Mouse (Mus musculus) ES-E14 (cell line): ENCODE measurements at regions not wholly inside any gene's neighbourhood (a gene's known extent, or its start where the extent isn't known, plus 50 kb on each side); places are given as distances from the start of the nearest gene placed in this dataset.
"Not testable (repeated sequence)": the region's sequence is repeated elsewhere in the genome, so short reads cannot be mapped to it uniquely, and the experiment has no call there.

ENCODE experiments used
- DNase-seq: peaks from one replicate; pipeline ENCODE4 v3.0.0-alpha.2; 2013; ENCODE audit warnings: low read depth, low spot score
- H3K27ac ChIP-seq: 2 replicates; pipeline ENCODE4 v1.5.1; 2012; ENCODE audit warnings: low read depth, mild to moderate bottlenecking, low read length, moderate library complexity, mixed read lengths; ENCODE audit not compliant: poor library complexity, insufficient read depth, severe bottlenecking
- H3K36me3 ChIP-seq: 2 replicates; pipeline ENCODE4 v1.6.1; 2012; ENCODE audit warnings: mild to moderate bottlenecking, low read length, moderate library complexity, mixed read lengths; ENCODE audit not compliant: control insufficient read depth, poor library complexity, insufficient read depth, severe bottlenecking
- H3K4me1 ChIP-seq, 2 experiments: fragments of 150-350 bp in 1 of 2; sonication (generic) in 1 of 2; 2 replicates each; pipeline ENCODE4 v1.6.1; 2012; ENCODE audit warnings: low read length in 2 of 2, mild to moderate bottlenecking in 1 of 2, mixed read lengths in 1 of 2; ENCODE audit not compliant: control insufficient read depth in 2 of 2, insufficient read depth in 2 of 2, poor library complexity in 1 of 2
- H3K4me3 ChIP-seq, 2 experiments: fragments of 150-350 bp in 1 of 2; sonication (generic) in 1 of 2; 2 replicates each; pipeline ENCODE4 v1.5.1; 2012; ENCODE audit warnings: low read length in 2 of 2, low read depth in 1 of 2, mild to moderate bottlenecking in 1 of 2, mixed read lengths in 1 of 2; ENCODE audit not compliant: insufficient read depth in 1 of 2, poor library complexity in 1 of 2, severe bottlenecking in 1 of 2
- H3K9ac ChIP-seq: 2 replicates; pipeline ENCODE4 v1.6.1; 2012; ENCODE audit warnings: low read depth, mild to moderate bottlenecking, low read length, mixed read lengths; ENCODE audit not compliant: poor library complexity, insufficient read depth, severe bottlenecking
- H3K9me3 ChIP-seq: fragments of 150-350 bp; sonication (generic); 2 replicates; pipeline ENCODE4 v1.6.1; 2012; ENCODE audit warnings: low read depth, mild to moderate bottlenecking, low read length; ENCODE audit not compliant: control insufficient read depth, insufficient read depth
- CHD2 ChIP-seq: IDR thresholded peaks from 2 replicates; pipeline ENCODE4 v1.6.1; 2014; ENCODE audit warnings: mild to moderate bottlenecking, low read depth, low read length, inconsistent platforms
- HCFC1 ChIP-seq: IDR thresholded peaks from 2 replicates; pipeline ENCODE4 v1.6.1; 2012; ENCODE audit warnings: low read length, inconsistent platforms, borderline replicate concordance; ENCODE audit not compliant: insufficient read depth
- MAFK ChIP-seq: IDR thresholded peaks from 2 replicates; pipeline ENCODE4 v1.6.1; 2014; ENCODE audit warnings: mild to moderate bottlenecking, low read depth, low read length, inconsistent platforms; ENCODE audit not compliant: insufficient read depth
- ZC3H11A ChIP-seq: IDR thresholded peaks from 2 replicates; pipeline ENCODE4 v1.6.1; 2012; ENCODE audit warnings: low read depth, mild to moderate bottlenecking, inconsistent platforms, low read length, borderline replicate concordance
- ZNF384 ChIP-seq: IDR thresholded peaks from 2 replicates; pipeline ENCODE4 v1.6.1; 2012; ENCODE audit warnings: low read depth, low read length, inconsistent platforms
- in situ Hi-C, 2 experiments: fragments of 600-800 bp; cut with MboI; formaldehyde crosslinking; loops; one replicate each; pipeline ENCODE4 v1.15.1; 2025; ENCODE audit warnings: low sequenced_read_pairs in 2 of 2, inconsistent platforms in 1 of 2; ENCODE audit not compliant: unreplicated experiment in 2 of 2

DNA sequence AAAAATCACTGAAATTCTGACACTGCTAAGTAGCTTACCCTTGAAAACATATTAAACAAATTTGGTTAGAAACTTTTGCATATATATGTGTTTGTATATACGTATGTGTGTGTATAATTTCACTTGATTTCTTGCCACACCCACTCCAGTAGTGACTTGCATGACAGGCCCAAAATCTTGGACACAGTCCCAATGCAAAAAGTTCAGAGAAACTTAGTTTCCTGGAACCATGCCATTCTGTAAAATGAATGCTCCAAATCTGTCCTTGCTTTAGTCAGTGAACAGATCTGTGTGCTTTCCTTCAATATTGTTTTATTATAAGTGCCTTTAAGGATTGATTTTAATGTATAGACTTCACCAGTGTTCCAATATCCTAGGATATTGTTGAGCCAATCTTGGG is 344.0 kb downstream of the Pom121l12 start:
- Histone ChIP-seq H3K9me3 (no peaks in the 10 kb centered on the region), H3K36me3 (no peaks in the 10 kb centered on the region), H3K27ac (no peak overlapping the region), H3K4me1 (no peaks in the 10 kb centered on the region), H3K4me3 (no peak overlapping the region), H3K9ac (no peak overlapping the region)
- DNase-seq, result no peak
- in situ Hi-C loops, result no loop called here
- no peak for TF ChIP-seq CHD2
- TF ChIP-seq HCFC1, result no peak
- TF ChIP-seq MAFK, result no peak
- no peak for TF ChIP-seq ZNF384
- TF ChIP-seq ZC3H11A, result no peak

DNA sequence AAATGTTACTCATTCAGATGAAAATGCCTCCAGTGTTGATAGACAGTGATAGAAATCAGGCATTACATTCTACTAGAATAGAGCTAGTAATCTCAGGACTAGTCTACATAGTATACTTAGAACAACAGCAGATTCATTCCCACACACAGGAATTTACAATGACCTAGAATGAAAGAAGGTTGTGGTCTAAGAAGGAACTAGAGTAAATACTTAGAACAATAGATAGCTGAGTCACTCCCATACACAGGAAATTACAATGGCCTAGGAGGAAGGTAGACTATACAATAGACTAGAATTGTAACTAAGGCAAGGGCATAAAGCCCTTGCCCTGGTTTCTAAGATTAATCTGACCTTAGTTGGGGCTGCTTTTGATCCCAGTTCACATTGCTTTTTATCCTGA is 344.4 kb downstream of the Pom121l12 start:
- H3K9ac ChIP-seq, DNase-seq, H3K4me3 ChIP-seq, in situ Hi-C loops, H3K27ac ChIP-seq, H3K4me1 ChIP-seq, H3K36me3 ChIP-seq, H3K9me3 ChIP-seq: not testable (repeated sequence)

DNA sequence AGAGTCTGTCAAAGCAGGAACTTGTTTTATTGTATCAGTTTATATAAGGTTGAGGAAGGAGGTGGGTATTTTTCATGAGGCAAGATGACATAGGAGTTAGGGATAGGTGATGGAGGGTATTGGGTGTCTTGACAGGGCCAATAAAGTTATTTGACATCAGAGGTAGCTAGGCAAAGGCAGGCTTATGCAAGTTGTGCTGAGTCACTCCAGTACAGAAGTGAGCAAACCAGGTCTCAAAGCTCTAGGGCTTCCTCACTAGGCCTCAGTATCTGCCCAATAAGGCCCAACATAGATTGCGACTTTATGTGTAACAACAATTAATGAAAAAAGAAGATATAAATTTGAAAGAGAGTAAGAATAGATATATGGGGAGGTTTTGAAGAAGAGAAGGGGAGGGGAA is 358.6 kb downstream of the Pom121l12 start:
- no peak for TF ChIP-seq CHD2
- TF ChIP-seq ZC3H11A, result no peak
- TF ChIP-seq MAFK, result 0 out of 2 replicates have a peak, but pooled peaks have one; percentile 19
- TF ChIP-seq ZNF384, result no peak
- in situ Hi-C loops, result no loop called here
- Histone ChIP-seq H3K9ac (no peak overlapping the region), H3K36me3 (no peaks in the 10 kb centered on the region), H3K9me3 (no peaks in the 10 kb centered on the region), H3K4me1 (peaks cover 0 to 3% of the 10 kb centered on the region in 2 experiments; a peak in 1 of 4 replicates), H3K4me3 (no peak overlapping the region), H3K27ac (no peak overlapping the region)
- no peak for DNase-seq

DNA sequence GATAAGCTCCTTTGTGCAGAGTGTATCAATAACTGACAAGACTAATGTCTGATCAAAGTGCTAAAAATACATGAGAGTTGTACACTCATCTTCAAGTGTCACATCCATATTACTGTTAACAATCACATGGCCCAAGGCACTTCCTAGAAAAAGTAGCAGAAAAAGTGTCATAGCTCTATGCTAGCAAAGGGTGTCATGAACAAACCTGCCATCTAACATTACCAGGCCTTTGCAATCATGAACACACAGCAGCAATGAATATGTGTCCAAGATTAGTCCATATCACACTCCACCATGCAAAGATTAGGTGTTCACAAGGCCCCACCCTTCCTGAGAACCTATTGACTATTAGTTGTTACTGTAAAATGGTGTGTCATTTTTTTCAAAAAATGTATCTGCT is 359.6 kb downstream of the Pom121l12 start:
- Histone ChIP-seq H3K4me1 (peaks cover 0 to 3% of the 10 kb centered on the region in 2 experiments; a peak in 1 of 4 replicates), H3K9ac (no peak overlapping the region), H3K4me3 (no peak overlapping the region), H3K27ac (no peak overlapping the region), H3K9me3 (no peaks in the 10 kb centered on the region), H3K36me3 (no peaks in the 10 kb centered on the region)
- TF ChIP-seq ZNF384, result no peak
- TF ChIP-seq MAFK, result no peak
- no peak for TF ChIP-seq HCFC1
- no peak for TF ChIP-seq ZC3H11A
- no peak for TF ChIP-seq CHD2
- DNase-seq, result no peak
- in situ Hi-C loops, result no loop called here
